Mouse (Mus musculus) C2C12 (cell line): ENCODE results near the gene Kif13a. TPM values are rescaled to one million over a fixed set of nuclear protein-coding genes. Genes with fewer than 3 reads are reported as not detected.

ENCODE experiments used
- H3K27me3 ChIP-seq: one replicate; pipeline ENCODE4 v1.6.1; 2011; ENCODE audit not compliant: control insufficient read depth, insufficient read depth, insufficient read length
- H3K36me3 ChIP-seq: one replicate; pipeline ENCODE4 v1.6.1; 2011; ENCODE audit not compliant: control insufficient read depth, insufficient read depth
- H3K4me3 ChIP-seq: one replicate; pipeline ENCODE4 v1.5.1; 2011; ENCODE audit warnings: mild to moderate bottlenecking, control low read depth; ENCODE audit not compliant: poor library complexity, insufficient read depth, severe bottlenecking
- H3K79me2 ChIP-seq: one replicate; pipeline ENCODE4 v1.6.1; 2011; ENCODE audit not compliant: control insufficient read depth, insufficient read depth
- H3K79me3 ChIP-seq: one replicate; pipeline ENCODE4 v1.6.1; 2011; ENCODE audit warnings: low read depth, control low read depth
- H3ac ChIP-seq: one replicate; pipeline ENCODE3; 2011; ENCODE audit warnings: low read depth; ENCODE audit not compliant: control insufficient read depth, insufficient read length
- CEBPB ChIP-seq: IDR thresholded peaks from one replicate; pipeline ENCODE4 v1.6.1; 2011; ENCODE audit warnings: low read depth, mild to moderate bottlenecking, control low read depth, moderate library complexity
- CTCF ChIP-seq: IDR thresholded peaks from one replicate; pipeline ENCODE4 v1.5.1; 2011; ENCODE audit not compliant: control insufficient read depth, insufficient read depth, insufficient read length
- FOSL1 ChIP-seq: IDR thresholded peaks from one replicate; pipeline ENCODE4 v1.8.0; 2011; ENCODE audit warnings: mild to moderate bottlenecking, low read length; ENCODE audit not compliant: poor library complexity, insufficient read depth, severe bottlenecking
- MAX ChIP-seq: IDR thresholded peaks from one replicate; pipeline ENCODE4 v1.6.1; 2011; ENCODE audit warnings: mild to moderate bottlenecking, control low read depth
- MYOD1 ChIP-seq: IDR thresholded peaks from one replicate; pipeline ENCODE4 v1.6.1; 2011; ENCODE audit warnings: low read depth; ENCODE audit not compliant: control insufficient read depth, insufficient read length
- MYOG ChIP-seq: IDR thresholded peaks from one replicate; pipeline ENCODE4 v1.6.1; 2011; ENCODE audit not compliant: control insufficient read depth, insufficient read length; ENCODE audit errors: extremely low read depth
- USF1 ChIP-seq: IDR thresholded peaks from one replicate; pipeline ENCODE4 v1.6.1; 2011; ENCODE audit warnings: low read depth, mild to moderate bottlenecking, control low read depth, moderate library complexity
- polyA plus RNA-seq: library from polyadenylated mRNA; unstranded; fragments of >200 nt; fragmentation: generic; extraction: Trizol; gene quantifications from one replicate; pipeline ENCODE4 v1.2.1, GENCODE M21; 2012; ENCODE audit warnings: missing spikeins

Kif13a gene
- polyA plus RNA-seq, 1 experiment: 9.2 TPM

GRCm38 (mm10) chr13:46726288-46727037 is 203.2 kb downstream of the Kif13a start:
- Histone ChIP-seq H3K79me2 (peaks cover 63% of the 10 kb centered on the region), H3ac (peak overlapping the region; percentile 72), H3K4me3 (peak overlapping the region; percentile 83), H3K79me3 (peaks cover 60% of the 10 kb centered on the region), H3K36me3 (peaks cover 9% of the 10 kb centered on the region), H3K27me3 (no peaks in the 10 kb centered on the region)
- TF ChIP-seq MAX (no peak), FOSL1 (no peak), USF1 (no peak), MYOD1 (no peak), MYOG (no peak), CTCF (no peak), CEBPB (no peak)

- no peaks in the 10 kb centered on the region for H3K27me3 ChIP-seq
- TF ChIP-seq MAX (no peak), USF1 (no peak), CEBPB (no peak), MYOD1 (no peak), CTCF (no peak), MYOG (no peak), FOSL1 (no peak)
- H3K4me3 ChIP-seq: no peak overlapping the region
- H3K79me3 ChIP-seq: peaks cover 72% of the 10 kb centered on the region
- H3K79me2 ChIP-seq: peaks cover 75% of the 10 kb centered on the region
- no peak overlapping the region for H3ac ChIP-seq
- peaks cover 11% of the 10 kb centered on the region for H3K36me3 ChIP-seq
These were observed 204.4 kb downstream of the Kif13a start for GRCm38 (mm10) chr13:46725227-46725626.

- peaks cover 84% of the 10 kb centered on the region for H3K79me2 ChIP-seq
- peaks cover 81% of the 10 kb centered on the region for H3K79me3 ChIP-seq
- no peaks in the 10 kb centered on the region for H3K27me3 ChIP-seq
- no peak overlapping the region for H3K4me3 ChIP-seq
- H3ac ChIP-seq: no peak overlapping the region
- H3K36me3 ChIP-seq: peaks cover 20% of the 10 kb centered on the region
- TF ChIP-seq MAX (no peak), MYOG (no peak), USF1 (no peak), CTCF (no peak), FOSL1 (no peak), MYOD1 (no peak), CEBPB (no peak)
These were observed 205.3 kb downstream of the Kif13a start for GRCm38 (mm10) chr13:46724371-46724770.

- Histone ChIP-seq H3K36me3 (peaks cover 35% of the 10 kb centered on the region), H3K79me2 (peaks cover 100% of the 10 kb centered on the region), H3K27me3 (no peaks in the 10 kb centered on the region), H3ac (no peak overlapping the region), H3K4me3 (no peak overlapping the region), H3K79me3 (peaks cover 98% of the 10 kb centered on the region)
- TF ChIP-seq MAX (no peak), CTCF (no peak), MYOD1 (no peak), USF1 (no peak), FOSL1 (no peak), MYOG (no peak), CEBPB (no peak)
These were observed 208.7 kb downstream of the Kif13a start for GRCm38 (mm10) chr13:46721009-46721408.

GRCm38 (mm10) chr13:46718893-46719400 is 210.7 kb downstream of the Kif13a start:
- Histone ChIP-seq H3K79me2 (peaks cover 100% of the 10 kb centered on the region), H3K79me3 (peaks cover 93% of the 10 kb centered on the region), H3K36me3 (peaks cover 42% of the 10 kb centered on the region), H3K27me3 (no peaks in the 10 kb centered on the region), H3ac (no peak overlapping the region), H3K4me3 (no peak overlapping the region)
- no peak for TF ChIP-seq MAX
- TF ChIP-seq CEBPB: no peak
- TF ChIP-seq CTCF: no peak
- TF ChIP-seq MYOG: no peak
- TF ChIP-seq MYOD1: no peak
- no peak for TF ChIP-seq USF1
- no peak for TF ChIP-seq FOSL1
